Mouse (Mus musculus) intestine, embryonic 14.5 days (tissue): Measurements from ENCODE around the gene Crybb1. TPM values are rescaled to one million over a fixed set of nuclear protein-coding genes. Genes with fewer than 3 reads are reported as not detected.
A peak's percentile ranks its signal among the peaks of the same experiment; 100 is the strongest.

Source experiments
- ATAC-seq: fragments of 200-750 bp; cut with Nextera tagmentation; replicated peaks from 2 replicates; pipeline ENCODE4 v1.8.0; 2017; ENCODE audit warnings: low read depth, moderate number of reproducible peaks, moderate TSS enrichment, moderate library complexity; ENCODE audit not compliant: low FRiP score, low TSS enrichment
- DNase-seq: peaks from one replicate; pipeline ENCODE4 v3.0.0-alpha.2; 2018; ENCODE audit warnings: low spot score
- H3K27ac ChIP-seq: fragments of 300-500 bp; sonication (generic); 2 replicates; pipeline ENCODE4 v1.5.1; 2014; ENCODE audit warnings: low read depth, mild to moderate bottlenecking, control low read depth
- H3K27me3 ChIP-seq: fragments of 300-500 bp; sonication (generic); replicated peaks from 2 replicates; pipeline ENCODE4 v1.6.1; 2014; ENCODE audit warnings: low read length, control low read depth; ENCODE audit not compliant: control insufficient read depth, insufficient read depth
- H3K36me3 ChIP-seq: fragments of 300-500 bp; sonication (generic); 2 replicates; pipeline ENCODE4 v1.6.1; 2014; ENCODE audit warnings: low read length, control low read depth; ENCODE audit not compliant: control insufficient read depth, insufficient read depth
- H3K4me1 ChIP-seq: fragments of 300-500 bp; sonication (generic); replicated peaks from 2 replicates; pipeline ENCODE4 v1.6.1; 2014; ENCODE audit warnings: low read length, control low read depth, mixed read lengths; ENCODE audit not compliant: control insufficient read depth, insufficient read depth
- H3K4me2 ChIP-seq: fragments of 300-500 bp; sonication (generic); 2 replicates; pipeline ENCODE4 v1.6.1; 2014; ENCODE audit warnings: low read length
- H3K4me3 ChIP-seq: fragments of 300-500 bp; sonication (generic); 2 replicates; pipeline ENCODE4 v1.5.1; 2014; ENCODE audit warnings: low read depth, low read length, control low read depth, mixed read lengths
- H3K9ac ChIP-seq: fragments of 300-500 bp; sonication (generic); 2 replicates; pipeline ENCODE4 v1.6.1; 2014; ENCODE audit warnings: mild to moderate bottlenecking, low read length
- H3K9me3 ChIP-seq: fragments of 300-500 bp; sonication (generic); 2 replicates; pipeline ENCODE4 v1.6.1; 2016; ENCODE audit warnings: low read length, control low read depth; ENCODE audit not compliant: control insufficient read depth
- WGBS: fragments of 180-500 bp; shearing (Covaris S2); extraction: QIAGEN DNeasy Blood & Tissue Kit; methylation state at CpG from one replicate; pipeline ENCODE4 v1.1.7; 2014; 5-methylcytosine and 5-hydroxymethylcytosine counted together
- polyA plus RNA-seq: library from polyadenylated mRNA; unstranded; fragments of >200 nt; fragmentation: Nextera tagmentation; extraction: Ambion mirVana; gene quantifications from 2 replicates; pipeline ENCODE4 v1.2.1, GENCODE M21; 2014

Crybb1 gene
- polyA plus RNA-seq, 1 experiment from 2014 or later, result 3.3 TPM

DNA sequence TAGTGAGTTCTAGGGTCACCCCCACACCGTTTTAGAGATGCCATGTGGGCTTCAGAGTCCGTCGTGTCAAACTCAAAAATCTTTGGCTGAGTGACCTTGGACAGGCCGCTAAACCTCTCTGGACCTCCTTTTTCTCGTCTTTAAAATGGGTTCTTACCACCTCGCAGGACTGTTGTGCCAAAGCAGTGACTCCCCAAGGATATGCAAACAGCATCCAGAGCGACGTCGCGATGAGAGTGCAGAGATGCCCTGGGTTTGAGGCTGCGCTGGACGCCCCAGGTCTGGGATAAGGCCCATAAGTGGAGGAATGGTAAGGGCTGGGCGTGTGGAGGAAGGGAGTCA, 27.7 kb upstream of the Crybb1 start:
- peaks cover 65% of the 10 kb centered on the region for H3K27me3 ChIP-seq

DNA sequence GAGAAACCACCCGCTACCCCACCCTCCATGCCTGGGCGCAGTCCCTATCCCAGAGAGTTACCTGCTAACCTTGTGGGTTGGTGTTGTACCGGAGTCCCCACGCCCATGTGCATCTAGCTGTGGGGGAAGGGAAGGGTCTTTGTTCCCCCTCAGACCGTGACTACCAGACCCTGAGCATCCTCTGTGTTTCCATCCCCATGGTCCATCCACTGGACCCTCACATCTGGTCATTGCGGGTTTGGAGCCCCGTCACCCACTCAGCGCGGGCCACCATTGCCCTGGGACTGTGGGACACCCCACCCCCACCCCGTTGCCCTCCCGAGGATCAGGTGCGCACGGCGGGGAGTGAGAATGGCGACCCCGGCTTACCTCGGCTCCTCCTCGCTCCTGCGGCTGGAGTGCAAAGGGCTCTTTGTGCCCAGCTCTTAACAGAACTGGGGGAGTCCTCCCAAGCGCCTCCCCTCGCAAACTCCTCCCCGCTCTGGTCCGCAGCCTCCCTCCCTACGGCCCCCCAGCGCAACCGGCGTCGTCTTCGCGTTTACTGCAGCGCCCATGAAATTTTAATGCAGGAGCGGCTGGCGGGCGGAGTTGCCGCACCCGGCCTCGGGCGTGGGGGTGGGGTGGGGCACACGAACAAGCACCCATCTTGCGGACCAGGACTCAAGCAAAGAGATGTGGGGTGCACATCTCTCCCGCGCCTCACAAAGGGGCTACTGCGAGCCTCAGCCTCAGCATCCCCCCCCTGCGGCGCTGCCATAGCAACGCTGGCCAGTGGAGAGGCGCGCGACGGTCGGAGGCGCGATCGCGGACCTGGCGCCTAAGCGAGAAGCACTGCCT, 27.2 kb upstream of the Crybb1 start:
- ATAC-seq (peak; percentile 45; the same call in 1 of the 2 replicates), DNase-seq (peak; percentile 74)
- WGBS, result 1% methylated on average over 57 of the region's 57 CpGs
- H3K9me3 ChIP-seq, result no peaks in the 10 kb centered on the region
- peak overlapping the region; percentile 46 for H3K4me2 ChIP-seq
- H3K9ac ChIP-seq, result no peak overlapping the region
- H3K4me3 ChIP-seq, result peak overlapping the region; percentile 31
- H3K36me3 ChIP-seq, result no peaks in the 10 kb centered on the region
- H3K27ac ChIP-seq, result no peak overlapping the region
- H3K27me3 ChIP-seq, result peaks cover 65% of the 10 kb centered on the region
- peaks cover 4% of the 10 kb centered on the region; the same call in 1 of the 2 replicates for H3K4me1 ChIP-seq

More for the DNA sequence above, 27.7 kb upstream of the Crybb1 start:
- Histone ChIP-seq H3K9ac (no peak overlapping the region), H3K27ac (no peak overlapping the region), H3K4me2 (peak overlapping the region; percentile 46), H3K4me1 (peaks cover 4% of the 10 kb centered on the region; the same call in 1 of the 2 replicates), H3K9me3 (no peaks in the 10 kb centered on the region), H3K36me3 (no peaks in the 10 kb centered on the region), H3K4me3 (peak overlapping the region; percentile 31)
- ATAC-seq (no peak), DNase-seq (no peak)
- WGBS, result 3% methylated on average over 13 of the region's 13 CpGs

- H3K4me3 ChIP-seq, result no peak overlapping the region
- no peaks in the 10 kb centered on the region for H3K36me3 ChIP-seq
- no peak overlapping the region for H3K27ac ChIP-seq
- H3K9me3 ChIP-seq, result no peaks in the 10 kb centered on the region
- ATAC-seq, result no peak
- no peak overlapping the region for H3K9ac ChIP-seq
- no peak overlapping the region for H3K4me2 ChIP-seq
- WGBS, result 76% methylated on average over 5 of the region's 5 CpGs
- H3K4me1 ChIP-seq, result peaks cover 8% of the 10 kb centered on the region
- H3K27me3 ChIP-seq, result 0 out of 2 replicates have a peak, but pooled peaks cover 2% of the 10 kb centered on the region
- no peak for DNase-seq
These were observed 19.8 kb upstream of the Crybb1 start for GRCm38 (mm10) chr5:112235806-112236205.

GRCm38 (mm10) chr5:112236631-112237030, 19.0 kb upstream of the Crybb1 start:
- ATAC-seq (no peak), DNase-seq (no peak)
- no peaks in the 10 kb centered on the region for H3K27me3 ChIP-seq
- no peak overlapping the region for H3K9ac ChIP-seq
- peak overlapping the region; percentile 78; the same call in 1 of the 2 replicates for H3K27ac ChIP-seq
- no peak overlapping the region for H3K4me3 ChIP-seq
- H3K9me3 ChIP-seq, result no peaks in the 10 kb centered on the region
- peaks cover 8% of the 10 kb centered on the region for H3K4me1 ChIP-seq
- WGBS, result 68% methylated on average over 2 of the region's 2 CpGs
- H3K36me3 ChIP-seq, result no peaks in the 10 kb centered on the region
- no peak overlapping the region for H3K4me2 ChIP-seq

DNA sequence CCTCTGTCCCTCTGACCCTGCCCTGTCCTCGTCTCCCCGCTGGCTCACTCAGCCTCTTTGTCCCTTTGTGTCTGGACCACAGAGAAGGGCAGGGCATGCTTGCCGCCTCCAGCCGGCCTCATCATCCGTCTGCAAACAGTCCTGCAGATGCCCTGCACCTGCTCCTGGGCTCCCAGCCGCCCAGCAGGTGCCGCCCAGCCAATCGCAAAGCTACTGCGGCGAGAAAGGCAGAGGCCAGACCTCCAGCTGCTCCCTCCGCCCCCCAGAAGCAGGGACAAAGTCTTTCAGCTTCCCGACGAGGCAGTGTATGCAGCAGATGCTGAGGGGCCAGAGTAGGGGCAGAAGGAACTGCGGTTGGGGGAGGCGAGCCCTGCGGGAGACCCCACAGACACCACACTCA, 18.2 kb upstream of the Crybb1 start:
- Histone ChIP-seq H3K4me1 (peaks cover 8% of the 10 kb centered on the region), H3K36me3 (no peaks in the 10 kb centered on the region), H3K4me2 (peak overlapping the region; percentile 25), H3K4me3 (0 out of 2 replicates have a peak overlapping the region, but pooled peaks have one; percentile 4), H3K9me3 (no peaks in the 10 kb centered on the region), H3K27me3 (no peaks in the 10 kb centered on the region), H3K27ac (peak overlapping the region; percentile 78), H3K9ac (no peak overlapping the region)
- ATAC-seq, result peak; percentile 74
- WGBS, result 2% methylated on average over 15 of the region's 16 CpGs
- peak; percentile 73 for DNase-seq

- Histone ChIP-seq H3K4me3 (no peak overlapping the region), H3K4me1 (peaks cover 8% of the 10 kb centered on the region), H3K9ac (no peak overlapping the region), H3K36me3 (no peaks in the 10 kb centered on the region), H3K27me3 (no peaks in the 10 kb centered on the region), H3K4me2 (peak overlapping the region; percentile 25; the same call in 1 of the 2 replicates), H3K9me3 (no peaks in the 10 kb centered on the region), H3K27ac (peak overlapping the region; percentile 78; the same call in 1 of the 2 replicates)
- WGBS, result 47% methylated on average over 9 of the region's 9 CpGs
- DNase-seq, result no peak
- ATAC-seq, result peak; percentile 22; the same call in 1 of the 2 replicates
These were observed 17.6 kb upstream of the Crybb1 start for GRCm38 (mm10) chr5:112237866-112238570.

GRCm38 (mm10) chr5:112238781-112239482, 16.7 kb upstream of the Crybb1 start:
- Histone ChIP-seq H3K9ac (no peak overlapping the region), H3K4me3 (no peak overlapping the region), H3K27me3 (no peaks in the 10 kb centered on the region), H3K4me1 (peaks cover 8% of the 10 kb centered on the region), H3K27ac (no peak overlapping the region), H3K9me3 (no peaks in the 10 kb centered on the region), H3K36me3 (no peaks in the 10 kb centered on the region), H3K4me2 (no peak overlapping the region)
- no peak for ATAC-seq
- WGBS, result 73% methylated on average over 3 of the region's 3 CpGs
- no peak for DNase-seq

DNA sequence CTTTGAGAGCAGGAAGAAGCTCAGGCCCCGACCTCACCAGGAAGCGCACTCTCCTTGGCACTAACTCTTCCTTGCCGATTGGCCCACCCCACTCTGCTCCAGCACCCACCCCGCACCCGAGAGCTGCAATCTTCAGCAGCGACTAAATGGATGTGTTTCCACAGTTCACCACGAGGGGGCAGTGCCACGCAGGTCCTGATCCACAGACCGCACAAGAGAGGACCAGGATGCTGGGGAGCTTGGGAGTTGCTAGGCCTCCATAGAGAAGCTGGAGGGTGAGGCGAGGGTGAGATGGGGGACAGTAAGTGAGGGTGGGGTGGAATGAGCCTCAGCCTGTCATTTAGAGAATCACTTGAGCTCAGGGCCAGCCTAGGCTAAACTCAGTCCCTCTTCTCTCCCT, 14.9 kb upstream of the Crybb1 start:
- Histone ChIP-seq H3K9ac (no peak overlapping the region), H3K4me1 (peaks cover 8% of the 10 kb centered on the region), H3K27ac (no peak overlapping the region), H3K9me3 (no peaks in the 10 kb centered on the region), H3K4me3 (no peak overlapping the region), H3K4me2 (0 out of 2 replicates have a peak overlapping the region, but pooled peaks have one; percentile 16), H3K27me3 (no peaks in the 10 kb centered on the region), H3K36me3 (no peaks in the 10 kb centered on the region)
- DNase-seq (peak; percentile 97), ATAC-seq (peak; percentile 38; the same call in 1 of the 2 replicates)
- WGBS, result 3% methylated on average over 10 of the region's 10 CpGs
